Mouse (Mus musculus): ENCODE measurements at regions not wholly inside any gene's neighbourhood (a gene's known extent, or its start where the extent isn't known, plus 50 kb on each side); places are given as distances from the start of the nearest gene placed in this dataset.
A peak's percentile ranks its signal among the peaks of the same experiment; 100 is the strongest.
"Not testable (repeated sequence)": the region's sequence is repeated elsewhere in the genome, so short reads cannot be mapped to it uniquely, and the experiment has no call there.

DNA sequence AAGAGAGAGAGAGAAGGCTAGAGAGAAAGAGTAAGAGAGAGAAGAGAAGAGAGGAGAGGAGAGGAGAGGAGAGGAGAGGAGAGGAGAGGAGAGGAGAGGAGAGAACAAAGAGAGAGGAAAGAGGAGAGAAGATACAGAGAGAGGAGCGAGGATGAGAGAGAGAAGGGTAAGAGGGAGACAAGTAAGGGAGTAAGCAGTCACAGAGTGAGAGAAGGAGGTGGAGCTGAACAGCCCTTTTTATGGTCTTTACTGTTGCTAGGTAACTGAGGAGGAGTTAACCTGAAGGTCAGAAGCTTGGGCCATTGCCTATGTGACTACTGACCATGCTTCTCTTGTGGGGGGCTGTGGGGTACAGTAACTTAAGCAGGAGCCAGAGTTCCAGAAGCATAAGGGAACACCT lies 430.2 kb downstream of the 1190002N15Rik start:
- DNase-seq: not testable (repeated sequence)

DNA sequence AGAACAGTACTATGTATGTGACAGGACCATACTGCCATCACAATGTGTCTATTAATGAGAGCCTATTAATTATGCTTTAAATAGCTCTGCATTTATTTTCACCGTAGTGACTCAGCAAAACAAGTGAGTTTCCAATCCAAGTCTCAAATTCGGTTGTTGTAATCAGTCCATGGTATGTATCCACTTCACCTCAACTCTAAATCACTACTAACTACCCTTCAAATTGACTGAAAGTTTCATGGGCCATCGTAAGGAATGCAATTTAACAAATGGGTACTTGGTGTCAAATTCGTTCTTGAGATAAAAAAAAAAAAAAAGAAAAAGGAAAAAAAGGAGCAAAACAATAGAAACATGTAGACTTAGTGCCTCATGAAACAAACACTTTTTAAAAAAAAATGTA lies 433.2 kb downstream of the 1190002N15Rik start:
- DNase-seq: no peak

DNA sequence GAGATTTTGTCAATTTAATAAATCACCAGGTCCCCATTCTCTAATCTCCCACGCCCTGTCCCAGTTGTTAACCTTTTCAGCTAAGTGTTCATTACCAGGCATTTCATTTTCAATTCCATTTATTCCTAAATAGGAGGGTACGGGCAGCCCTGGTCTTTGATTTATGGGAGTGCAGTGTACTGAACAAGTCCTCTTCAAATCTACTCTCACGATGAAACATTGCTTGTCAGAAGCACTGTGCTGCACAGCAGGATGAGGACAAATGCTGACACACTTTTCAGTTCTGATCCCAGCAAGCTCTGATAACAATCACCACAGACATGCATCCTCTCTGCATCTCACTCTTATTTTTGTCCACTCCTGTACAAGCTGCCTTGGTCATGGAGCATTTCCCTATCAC lies 435.9 kb downstream of the 1190002N15Rik start:
- no peak for DNase-seq

DNA sequence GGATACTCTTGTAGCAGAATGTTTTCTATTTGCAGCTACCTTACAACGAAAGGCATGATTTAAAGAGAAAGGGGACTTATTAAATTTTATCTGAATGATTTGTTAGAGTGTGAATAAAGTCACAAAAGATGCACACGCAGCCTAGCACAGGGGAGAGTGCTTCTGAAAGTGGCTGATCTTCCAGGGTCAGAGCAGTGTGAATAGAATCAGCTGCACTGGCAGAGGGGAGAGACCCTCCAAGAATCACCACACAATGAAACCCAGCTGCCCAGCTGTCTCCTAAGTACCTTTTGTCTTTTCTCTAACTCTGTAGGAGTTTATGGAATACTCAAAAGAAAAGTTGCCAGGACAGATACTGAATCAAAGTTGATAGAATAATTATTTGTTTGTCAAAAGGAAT lies 443.1 kb downstream of the 1190002N15Rik start:
- DNase-seq: no peak

DNA sequence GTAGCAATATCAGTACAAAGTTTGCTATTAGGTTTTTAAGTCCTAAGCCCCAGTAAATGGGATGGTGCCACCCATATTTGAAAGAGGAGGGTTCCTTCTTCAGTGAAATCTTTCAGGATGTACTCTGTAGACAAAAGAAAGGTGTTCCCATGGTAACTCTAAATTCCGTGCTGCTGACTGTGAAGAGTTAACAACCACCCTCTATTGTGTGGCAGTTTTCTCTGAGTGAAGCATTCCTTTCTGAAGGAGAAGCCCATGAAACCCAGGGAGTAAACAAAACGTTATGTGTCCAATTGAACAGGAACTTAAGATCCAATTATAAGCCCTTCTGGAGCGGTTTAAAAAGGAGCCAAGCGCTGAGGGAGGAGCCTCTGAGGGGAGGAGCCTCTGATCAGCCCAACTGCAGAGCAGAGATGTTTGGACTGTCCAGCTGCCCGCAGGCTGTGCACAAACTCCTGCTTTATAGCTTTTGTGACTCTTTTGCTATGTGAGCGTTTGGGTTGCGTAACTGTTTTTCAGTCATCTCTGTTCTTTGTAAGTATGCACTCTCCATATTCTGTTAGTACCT lies 446.1 kb downstream of the 1190002N15Rik start:
- DNase-seq: no peak

DNA sequence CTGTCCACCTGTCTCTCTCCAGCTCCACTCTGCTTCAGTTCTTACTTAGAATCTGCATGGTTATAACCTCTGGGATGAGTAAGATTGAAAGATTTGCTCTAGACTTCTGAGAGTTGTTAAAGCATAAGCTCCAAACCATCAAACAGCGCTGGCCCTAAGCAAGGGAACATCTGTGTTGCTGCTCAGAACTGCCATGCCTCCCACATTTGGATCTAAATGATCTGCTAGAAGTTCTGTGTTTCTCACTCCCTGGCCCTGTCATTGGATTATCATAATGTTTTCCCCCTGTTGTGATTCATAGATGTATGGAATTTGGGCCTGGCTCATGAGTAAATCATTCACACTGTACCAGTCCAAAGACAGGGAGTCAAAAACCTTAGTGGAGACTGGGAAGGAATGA lies 448.1 kb downstream of the 1190002N15Rik start:
- no peak for DNase-seq

DNA sequence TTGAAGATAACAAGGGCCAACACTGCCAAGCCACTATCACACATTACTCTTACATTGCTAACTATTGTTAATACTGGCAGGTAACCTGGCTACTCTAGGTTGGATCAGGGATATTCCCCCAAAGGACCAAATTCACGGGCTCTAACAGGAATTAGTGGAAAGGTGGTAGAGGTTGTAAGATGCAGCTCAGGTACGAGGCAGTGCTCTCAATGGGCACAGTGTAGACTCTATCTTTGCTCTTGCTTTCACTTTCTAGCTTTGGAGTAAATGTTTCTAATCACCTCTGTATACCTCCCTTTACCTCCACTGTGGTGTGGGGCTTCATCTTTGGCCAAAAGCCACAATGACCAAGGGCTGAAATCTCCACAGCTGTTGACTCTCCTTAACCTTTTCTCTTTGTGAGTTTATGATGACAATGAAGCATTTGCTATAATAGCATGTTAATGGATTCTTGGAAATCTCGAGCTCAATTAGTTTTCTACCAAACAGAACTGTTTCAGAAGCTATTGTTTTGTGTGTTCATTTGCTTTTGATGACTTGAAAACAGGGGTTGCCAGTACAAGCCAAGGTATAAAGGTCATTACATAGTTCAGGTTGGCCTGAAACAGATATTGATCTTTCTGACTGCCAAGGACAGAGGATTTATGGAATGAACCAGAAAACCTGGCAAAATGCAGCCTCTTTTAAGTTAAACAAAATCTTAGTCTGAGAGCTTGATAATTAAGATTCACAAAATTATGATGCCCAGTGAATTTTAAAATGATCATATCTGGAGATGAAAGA lies 454.1 kb downstream of the 1190002N15Rik start:
- no peak for DNase-seq

DNA sequence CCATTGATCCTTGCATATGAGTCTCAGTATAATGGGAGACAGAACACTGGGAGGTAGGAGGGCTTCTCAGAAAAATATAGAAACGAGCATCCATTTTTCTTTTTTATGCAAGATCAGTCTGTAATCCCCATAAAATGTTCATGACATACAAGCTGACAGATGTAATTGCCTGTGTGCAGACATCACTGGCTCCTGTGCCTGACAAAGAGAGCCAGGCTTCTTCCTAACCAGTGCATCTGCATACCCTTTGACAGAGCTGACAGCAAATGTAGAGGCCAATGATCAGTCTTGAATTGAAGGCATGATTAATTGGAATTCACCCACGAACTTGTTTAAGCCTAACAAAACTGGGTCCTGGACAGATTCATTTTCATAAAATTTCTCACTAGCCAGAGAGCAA lies 463.0 kb downstream of the 1190002N15Rik start:
- no peak for DNase-seq

DNA sequence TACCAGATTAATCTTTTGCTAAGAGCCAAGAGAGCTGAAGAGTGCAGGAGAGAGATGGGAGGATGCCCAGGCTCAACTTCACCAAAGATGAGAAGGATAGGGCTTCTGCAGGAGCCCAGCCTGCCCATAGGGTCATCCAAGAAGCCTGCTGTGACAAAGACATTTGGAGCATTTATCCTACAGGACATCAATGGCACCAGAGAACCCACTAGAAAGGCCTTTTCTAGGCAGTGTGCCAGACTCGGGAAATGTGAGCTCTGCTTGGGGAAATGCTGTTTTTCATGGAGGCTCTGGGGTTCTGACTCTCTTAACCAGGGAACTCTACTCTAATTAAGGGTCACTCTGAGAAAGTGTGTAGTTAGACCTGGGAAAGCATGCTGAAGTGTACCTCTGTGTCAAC lies 470.8 kb downstream of the 1190002N15Rik start:
- DNase-seq: peak; percentile 17

DNA sequence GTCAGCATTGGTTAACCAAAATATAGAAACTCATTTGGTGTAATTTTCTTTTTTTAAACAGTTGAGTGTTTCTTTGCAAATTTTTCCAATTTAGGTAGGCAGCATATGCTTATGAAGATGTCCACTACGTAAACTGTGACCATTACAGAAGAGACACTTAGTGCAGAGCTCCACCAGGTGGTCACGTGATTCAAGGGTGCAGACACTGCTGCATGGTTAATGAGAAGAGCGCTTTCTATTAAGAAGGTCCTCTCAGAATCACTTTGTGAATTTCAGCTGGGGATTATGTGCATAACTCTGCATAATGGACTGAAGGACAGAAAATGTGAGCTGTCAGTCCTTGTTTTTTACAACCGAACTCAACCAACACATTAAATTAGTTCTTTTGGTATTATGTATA lies 484.7 kb downstream of the 1190002N15Rik start:
- no peak for DNase-seq

DNA sequence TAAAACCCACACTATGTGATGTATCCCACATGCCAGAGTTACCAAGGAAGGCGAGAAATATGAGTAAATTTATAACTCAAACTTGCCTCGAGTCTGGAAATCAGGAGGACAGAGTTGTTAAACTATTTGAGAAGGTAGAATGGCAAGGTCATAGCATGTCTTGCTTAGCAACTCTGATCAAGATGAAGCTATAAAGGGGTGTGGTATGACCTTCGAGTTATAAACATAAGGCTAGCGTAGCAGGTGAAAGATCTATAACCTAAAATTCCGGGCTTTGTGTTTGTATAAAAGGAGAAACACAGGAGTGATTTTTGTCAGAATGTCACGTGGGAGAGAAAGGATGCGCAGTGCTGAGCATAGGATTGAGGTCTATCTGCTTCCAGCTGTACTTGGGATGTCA lies 490.0 kb downstream of the 1190002N15Rik start:
- no peak for DNase-seq

DNA sequence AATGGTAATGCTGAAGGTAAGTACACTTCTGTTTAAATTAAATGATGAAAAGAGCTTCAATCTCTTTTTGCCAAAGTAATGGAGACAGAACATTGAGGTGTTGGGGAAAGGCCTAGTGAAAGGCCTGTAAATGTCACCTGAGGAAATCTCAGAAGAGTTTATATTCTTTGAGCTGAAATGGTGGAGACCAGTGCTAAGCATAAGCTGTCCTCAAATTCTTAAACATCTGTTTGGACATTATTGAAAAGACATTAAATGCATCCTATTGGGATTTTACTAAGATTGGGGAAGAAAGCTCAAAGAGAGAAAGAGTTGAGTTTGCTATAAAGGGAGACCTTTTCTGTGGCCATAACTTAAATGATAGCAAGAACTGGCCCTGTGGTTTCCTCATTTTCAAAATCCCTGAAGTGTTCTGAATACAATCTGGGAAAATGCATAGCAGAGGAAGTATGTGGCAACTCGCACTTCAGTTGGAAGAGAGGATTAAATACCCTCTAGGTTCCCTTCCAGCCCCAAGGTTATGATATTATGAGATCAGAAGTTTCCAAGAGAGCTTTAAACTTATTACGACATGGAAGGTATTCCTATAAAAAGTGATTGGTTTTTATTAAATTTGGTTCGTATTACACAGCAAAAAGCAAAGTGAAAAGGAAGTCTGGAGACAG lies 492.3 kb downstream of the 1190002N15Rik start:
- DNase-seq: no peak

DNA sequence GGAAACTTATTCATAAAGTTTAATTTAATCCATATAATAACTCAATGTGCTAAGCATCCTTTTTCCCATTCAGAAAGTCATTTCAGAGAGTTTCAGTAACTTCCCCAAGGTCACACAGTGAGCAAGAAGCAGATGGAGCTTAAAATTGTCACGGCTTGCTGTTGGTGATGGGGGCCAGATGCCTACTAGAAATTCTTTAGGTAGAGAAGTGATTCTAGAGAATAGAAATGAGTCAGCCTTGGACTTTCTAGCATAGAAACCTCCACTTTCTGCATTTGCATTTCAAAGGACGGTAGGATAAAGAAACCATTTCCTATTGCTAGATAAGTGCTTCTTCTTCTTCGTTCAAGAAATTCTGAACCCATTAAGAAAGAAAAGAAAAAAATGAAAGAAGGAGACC lies 514.1 kb downstream of the 1190002N15Rik start:
- DNase-seq: no peak

DNA sequence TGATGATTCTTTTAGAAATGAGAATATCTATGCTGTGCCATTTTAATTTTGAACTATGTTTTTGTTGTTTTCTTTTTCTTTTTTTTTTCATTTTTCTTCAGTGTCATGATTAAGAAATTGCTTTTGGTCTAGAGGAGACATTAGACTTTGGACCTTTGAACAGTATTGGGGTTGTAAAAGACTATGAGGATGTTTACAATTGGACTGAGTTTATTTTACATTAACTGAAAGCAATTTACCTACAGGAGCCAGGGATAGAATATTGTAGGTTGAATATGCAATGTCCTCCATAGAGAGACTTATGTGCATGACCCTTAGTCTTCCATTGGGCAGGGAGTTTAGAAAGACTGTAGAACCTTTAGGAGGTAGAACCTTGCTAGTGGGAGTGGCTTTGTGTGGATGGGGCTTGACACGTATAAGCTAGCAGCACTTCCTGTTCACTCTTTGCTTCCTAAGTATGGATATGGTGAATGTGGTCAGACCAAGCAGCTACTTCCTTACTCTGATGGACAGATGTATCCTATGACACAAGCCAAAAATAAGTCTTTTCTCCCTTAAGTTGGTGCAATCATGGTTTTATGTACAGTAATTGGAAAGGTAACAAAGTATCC lies 516.5 kb downstream of the 1190002N15Rik start:
- no peak for DNase-seq

DNA sequence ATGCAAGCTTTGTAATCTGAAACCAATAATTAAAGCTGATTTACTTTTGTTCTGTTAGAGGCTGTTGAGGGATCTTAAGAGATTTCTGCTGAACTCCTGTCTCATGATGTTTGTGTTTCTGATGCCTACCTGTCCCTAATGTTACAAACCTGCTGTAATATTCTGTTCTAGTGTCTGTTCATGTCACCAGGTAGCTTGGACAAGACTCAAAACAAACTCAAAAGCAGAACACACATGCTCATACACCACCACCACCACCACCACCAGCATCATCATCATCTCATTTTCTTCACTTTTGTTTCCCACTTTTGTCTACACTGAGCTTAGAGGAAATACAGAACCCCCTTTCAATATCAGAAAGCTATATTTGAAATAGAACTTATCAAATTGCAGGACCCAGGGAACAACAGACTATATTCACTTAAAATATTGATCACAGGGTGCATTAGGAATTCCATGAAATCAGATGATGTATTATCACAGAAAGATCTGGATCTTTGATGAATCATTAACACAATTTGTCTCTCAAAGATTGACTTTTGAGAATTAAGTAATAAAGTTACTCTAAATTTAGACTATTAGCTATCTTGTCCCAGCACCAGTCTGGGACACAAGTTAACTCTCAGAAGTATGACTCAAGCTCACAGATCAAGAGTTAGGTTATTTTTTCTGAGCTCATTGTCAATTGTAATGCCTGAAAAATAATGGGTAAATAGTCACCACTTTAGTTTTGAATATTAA lies 521.0 kb downstream of the 1190002N15Rik start:
- DNase-seq: no peak

DNA sequence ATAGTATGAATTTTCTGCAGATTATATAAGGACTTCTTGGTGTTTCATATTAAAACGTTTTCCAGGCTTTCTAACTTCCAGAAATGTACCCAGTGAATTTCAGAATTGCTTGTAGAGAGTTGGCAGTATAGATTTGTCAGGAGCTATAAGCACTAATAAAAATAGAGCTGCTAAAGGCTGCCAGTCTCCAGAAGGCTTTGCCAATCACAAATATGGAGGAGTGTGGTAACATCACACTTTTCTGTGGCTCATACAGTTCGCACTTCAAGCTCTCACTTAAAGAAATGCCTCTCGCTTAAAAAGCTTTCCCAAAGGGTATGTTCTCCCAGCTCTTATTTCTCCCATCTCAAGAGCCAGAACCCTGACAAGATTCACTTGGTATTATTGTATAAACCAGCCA lies 545.7 kb downstream of the 1190002N15Rik start:
- no peak for DNase-seq

DNA sequence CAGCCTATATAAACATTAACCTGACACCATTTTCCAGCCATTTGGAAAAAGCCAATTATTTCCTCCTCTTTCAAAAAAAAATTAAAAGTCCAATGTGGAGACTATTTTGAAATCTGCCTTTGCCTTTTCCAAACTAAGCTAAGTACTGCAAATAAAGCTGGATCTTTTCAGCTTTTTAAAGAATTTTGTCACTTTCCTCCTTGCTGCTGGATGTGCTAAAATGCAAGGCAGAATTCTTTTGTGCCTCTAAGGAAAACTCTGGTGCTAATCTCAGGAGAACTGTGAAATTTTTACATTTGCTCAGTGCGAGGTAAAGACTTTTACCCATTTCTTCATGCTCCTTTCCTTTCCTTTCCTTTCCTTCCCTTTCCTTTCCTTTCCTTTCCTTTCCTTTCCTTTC lies 546.7 kb downstream of the 1190002N15Rik start:
- no peak for DNase-seq

DNA sequence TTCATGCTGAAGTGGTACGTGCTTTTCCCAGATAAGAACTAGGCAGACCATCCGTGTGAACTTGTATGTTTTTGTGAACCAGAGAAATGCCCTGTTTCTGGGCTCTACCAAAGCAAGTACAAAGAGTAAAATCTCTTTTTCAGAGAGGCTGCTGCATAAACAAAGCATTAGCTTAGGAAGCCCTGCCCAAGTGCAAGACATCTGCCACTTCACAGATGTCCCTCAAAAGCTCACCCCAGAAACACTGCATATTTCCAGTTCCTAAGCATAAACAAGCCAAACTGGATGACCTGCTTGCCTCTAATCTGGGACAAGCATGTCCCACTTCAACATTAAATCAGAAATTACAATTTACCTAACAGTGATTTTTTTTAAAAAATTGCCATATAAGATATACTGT lies 556.7 kb downstream of the 1190002N15Rik start:
- no peak for DNase-seq

DNA sequence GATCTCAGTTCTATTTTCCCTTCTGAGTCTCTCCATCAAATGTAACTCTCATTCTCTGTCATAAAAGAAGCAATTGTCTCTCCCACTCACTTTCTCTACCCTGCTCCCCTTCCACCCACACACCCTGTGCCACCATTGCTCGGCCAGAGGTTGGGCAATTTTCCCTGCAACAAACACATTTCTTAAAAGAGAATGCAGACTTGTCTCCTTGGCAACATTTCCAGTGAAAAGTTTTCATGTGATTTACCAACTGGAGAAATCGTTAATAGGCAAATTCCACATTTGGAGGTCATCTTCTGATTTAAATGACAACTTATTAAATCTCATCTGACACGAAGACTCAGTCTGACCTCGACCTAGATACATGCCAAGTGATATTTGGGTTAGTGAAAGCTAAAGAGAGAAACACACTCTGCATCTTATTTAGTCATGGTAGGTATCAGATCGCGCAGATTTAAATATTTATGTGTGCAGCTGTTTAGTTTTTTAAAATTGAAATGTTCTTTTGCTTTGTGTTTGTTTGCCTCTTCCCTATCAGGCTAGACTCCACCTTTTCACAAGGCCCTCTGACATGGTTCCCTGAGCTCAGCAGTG lies 568.1 kb downstream of the 1190002N15Rik start:
- DNase-seq: no peak

DNA sequence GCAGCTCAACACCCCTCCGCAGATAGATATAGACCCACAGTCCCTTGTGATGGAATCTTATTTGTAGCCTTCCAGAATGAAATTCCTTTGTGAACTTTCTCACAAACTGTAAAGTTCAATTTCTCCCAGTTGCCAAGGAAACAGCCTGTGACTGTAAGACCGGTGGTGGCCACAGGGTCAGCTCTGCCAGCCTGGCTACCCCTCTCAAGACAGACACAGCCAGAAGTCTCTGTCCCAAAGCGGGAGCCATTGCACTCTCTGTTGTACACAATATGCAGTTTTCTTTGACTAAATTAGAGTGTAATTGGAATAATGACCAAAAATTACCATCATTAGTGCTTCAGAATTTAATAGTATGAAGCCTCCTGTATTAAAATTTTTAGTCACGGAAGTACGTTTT lies 568.8 kb downstream of the 1190002N15Rik start:
- DNase-seq: no peak

DNA sequence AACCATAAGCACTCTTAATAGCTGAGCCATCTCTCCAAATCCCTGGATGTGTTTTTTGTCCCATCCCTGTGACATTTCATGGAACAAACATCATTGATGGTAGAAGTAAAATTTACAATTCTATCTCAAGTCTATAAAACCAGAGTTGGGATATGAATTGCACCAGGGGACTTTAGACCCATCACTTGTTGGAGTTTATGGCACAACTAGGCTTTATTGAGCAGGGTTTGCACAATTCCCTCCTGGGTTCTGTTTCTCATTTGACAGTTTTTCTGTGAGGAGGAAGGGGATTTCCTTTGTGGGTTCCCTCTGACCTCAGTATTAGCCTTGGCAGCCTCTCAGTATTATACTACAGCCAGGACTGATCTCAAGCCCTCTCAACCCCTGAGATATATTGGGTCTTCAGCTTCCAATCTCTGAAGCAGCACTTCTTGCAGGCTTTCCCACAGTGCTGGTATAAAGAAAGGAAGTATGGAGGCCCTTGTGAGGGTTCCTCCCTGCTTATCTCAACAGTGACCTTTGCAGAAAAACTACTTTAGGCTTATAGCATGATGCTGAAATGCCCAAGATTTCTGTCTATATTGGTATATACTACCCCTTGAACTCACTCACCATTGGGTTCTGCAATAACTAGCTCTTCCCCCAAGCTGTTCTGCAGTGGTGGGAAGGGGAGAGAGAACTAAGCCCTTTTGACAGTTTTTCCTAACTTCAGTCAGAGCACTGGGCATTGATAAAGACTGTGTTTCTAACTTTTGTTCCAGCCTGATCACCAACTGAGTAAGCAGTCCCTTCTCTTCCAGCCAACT lies 582.4 kb downstream of the 1190002N15Rik start:
- DNase-seq: no peak

DNA sequence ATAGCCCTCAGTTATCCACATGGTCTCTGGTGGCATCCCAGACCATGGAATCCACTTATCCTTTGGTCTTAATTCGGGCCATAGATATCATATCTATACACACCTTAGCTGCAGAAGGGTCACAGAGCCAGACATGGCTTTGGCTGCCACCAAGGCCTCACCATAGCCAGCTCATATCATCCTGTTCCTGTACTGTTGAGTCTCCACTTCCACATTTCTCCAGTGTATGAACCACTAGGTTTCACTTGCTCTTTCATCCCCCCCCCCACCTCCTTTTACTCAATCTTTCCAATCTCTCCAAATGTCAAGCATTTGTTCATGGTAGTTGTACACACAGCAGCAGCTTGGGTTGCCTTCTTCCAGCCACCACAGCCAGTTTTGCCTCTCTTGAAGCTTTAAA lies 589.2 kb downstream of the 1190002N15Rik start:
- DNase-seq: no peak
